Mouse (Mus musculus): ENCODE results near the gene Fgf4. TPM values are rescaled to one million over a fixed set of nuclear protein-coding genes. Genes with fewer than 3 reads are reported as not detected.

Fgf4 gene
- total and polyA plus RNA-seq, 2 experiments from 2014 or later, result not detected

DNA sequence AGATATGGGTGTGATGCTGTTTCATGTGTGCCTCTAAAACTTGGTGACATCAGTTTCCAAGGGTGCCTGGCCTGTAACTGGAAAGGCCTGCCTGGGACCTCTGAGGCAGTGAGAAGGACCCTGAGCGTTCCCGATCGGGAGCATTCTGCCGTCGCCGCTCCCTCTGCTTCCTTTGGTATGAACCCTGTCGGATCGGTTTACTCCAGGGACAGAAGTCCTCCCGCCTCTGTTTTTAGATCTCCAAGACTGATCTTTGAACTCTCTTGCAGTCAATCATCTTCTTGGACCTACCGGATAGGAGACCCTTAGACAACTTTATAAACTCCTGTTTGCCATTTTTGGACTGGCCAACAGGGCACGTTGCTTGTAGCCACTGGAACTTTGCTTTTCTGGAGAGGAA, 16.0 kb downstream of the Fgf4 start:
- H3K27ac ChIP-seq, result no peak overlapping the region
- no peak for DNase-seq (ENCODE audit: low spot score)
- H3K9ac ChIP-seq (replicated peaks; ENCODE audit: low read length), result no peak overlapping the region
- H3K27me3 ChIP-seq (ENCODE audit: insufficient read depth, low read length), result peaks cover 51% of the 10 kb centered on the region
- TF ChIP-seq CTCF (IDR thresholded peaks at IDR 0.05; ENCODE audit: low read depth), result no peak
- H3K4me1 ChIP-seq (ENCODE audit: insufficient read depth, low read length), result peaks cover 3% of the 10 kb centered on the region; the same call in 1 of the 2 replicates
- no peaks in the 10 kb centered on the region for H3K36me3 ChIP-seq (ENCODE audit: insufficient read depth, low read length)
- no peak for ATAC-seq
- 5% methylated on average over 11 of the region's 11 CpGs for WGBS
- H3K9me3 ChIP-seq (ENCODE audit: low read length), result no peaks in the 10 kb centered on the region
- no peak overlapping the region for H3K4me3 ChIP-seq (ENCODE audit: low read length)
- H3K4me2 ChIP-seq (ENCODE audit: low read depth, low read length), result no peak overlapping the region

DNA sequence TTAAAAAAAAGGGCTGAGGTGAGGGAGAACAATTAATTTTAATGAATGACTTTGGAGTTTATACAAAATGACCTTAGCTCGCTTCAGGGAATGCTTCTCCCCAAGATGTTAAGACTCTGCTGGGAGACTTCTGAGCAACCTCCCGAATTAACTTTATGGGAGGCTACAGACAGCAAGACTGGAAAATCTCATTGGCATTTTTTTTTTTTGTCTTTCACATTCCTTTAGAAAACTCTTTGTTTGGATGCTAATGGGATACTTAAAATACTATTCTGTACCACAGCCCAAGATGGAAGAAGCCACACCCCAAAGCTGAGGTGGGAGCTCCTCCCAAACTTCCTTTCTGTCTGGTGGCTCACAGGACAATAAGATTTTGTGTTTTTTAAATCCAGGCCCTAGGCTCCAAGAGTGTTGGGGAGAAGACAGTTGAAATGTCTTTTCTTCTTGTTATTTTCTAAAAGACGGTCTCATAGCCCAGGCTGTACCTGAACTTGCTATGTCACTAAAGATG, 17.0 kb downstream of the Fgf4 start:
- H3K27ac ChIP-seq, result no peak overlapping the region
- no peak for TF ChIP-seq CTCF (IDR thresholded peaks at IDR 0.05; ENCODE audit: low read depth)
- no peak for ATAC-seq
- H3K9me3 ChIP-seq (ENCODE audit: low read length), result no peaks in the 10 kb centered on the region
- 58% methylated on average over 3 of the region's 3 CpGs for WGBS
- DNase-seq (ENCODE audit: low spot score), result no peak
- no peak overlapping the region for H3K4me3 ChIP-seq (ENCODE audit: low read length)
- no peak overlapping the region for H3K9ac ChIP-seq (replicated peaks; ENCODE audit: low read length)
- no peak overlapping the region for H3K4me2 ChIP-seq (ENCODE audit: low read depth, low read length)
- peaks cover 3% of the 10 kb centered on the region; the same call in 1 of the 2 replicates for H3K4me1 ChIP-seq (ENCODE audit: insufficient read depth, low read length)
- peaks cover 51% of the 10 kb centered on the region for H3K27me3 ChIP-seq (ENCODE audit: insufficient read depth, low read length)
- no peaks in the 10 kb centered on the region for H3K36me3 ChIP-seq (ENCODE audit: insufficient read depth, low read length)

DNA sequence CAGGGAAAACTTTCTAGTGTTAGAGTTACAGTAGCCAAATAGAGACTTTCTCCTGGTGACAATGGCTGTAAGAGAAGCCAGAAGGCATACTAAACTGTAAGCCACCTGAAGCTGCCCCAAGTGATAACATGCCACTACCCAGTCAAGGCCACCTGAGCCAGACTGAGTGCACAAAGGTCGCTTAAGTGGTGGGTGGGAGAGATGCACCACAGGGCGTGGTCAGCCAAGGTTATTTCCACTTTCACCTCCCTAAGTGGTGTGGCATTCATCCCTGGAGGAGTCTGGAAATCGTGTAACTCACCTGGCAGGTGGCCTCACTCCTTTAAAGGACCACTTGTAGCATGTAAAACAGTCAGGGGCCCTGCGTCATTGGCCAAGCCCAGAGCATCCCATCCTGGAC, 20.0 kb downstream of the Fgf4 start:
- Histone ChIP-seq H3K9ac (replicated peaks; ENCODE audit: low read length) (no peak overlapping the region), H3K4me1 (ENCODE audit: insufficient read depth, low read length) (peaks cover 3% of the 10 kb centered on the region; the same call in 1 of the 2 replicates), H3K4me2 (ENCODE audit: low read depth, low read length) (no peak overlapping the region), H3K4me3 (ENCODE audit: low read length) (no peak overlapping the region), H3K27me3 (ENCODE audit: insufficient read depth, low read length) (peaks cover 24% of the 10 kb centered on the region; the same call in 1 of the 2 replicates), H3K36me3 (ENCODE audit: insufficient read depth, low read length) (no peaks in the 10 kb centered on the region), H3K9me3 (ENCODE audit: low read length) (no peaks in the 10 kb centered on the region), H3K27ac (no peak overlapping the region)
- WGBS, result 65% methylated on average over 4 of the region's 4 CpGs
- DNase-seq (ENCODE audit: low spot score) (no peak), ATAC-seq (no peak)
- TF ChIP-seq CTCF (IDR thresholded peaks at IDR 0.05; ENCODE audit: low read depth), result no peak

DNA sequence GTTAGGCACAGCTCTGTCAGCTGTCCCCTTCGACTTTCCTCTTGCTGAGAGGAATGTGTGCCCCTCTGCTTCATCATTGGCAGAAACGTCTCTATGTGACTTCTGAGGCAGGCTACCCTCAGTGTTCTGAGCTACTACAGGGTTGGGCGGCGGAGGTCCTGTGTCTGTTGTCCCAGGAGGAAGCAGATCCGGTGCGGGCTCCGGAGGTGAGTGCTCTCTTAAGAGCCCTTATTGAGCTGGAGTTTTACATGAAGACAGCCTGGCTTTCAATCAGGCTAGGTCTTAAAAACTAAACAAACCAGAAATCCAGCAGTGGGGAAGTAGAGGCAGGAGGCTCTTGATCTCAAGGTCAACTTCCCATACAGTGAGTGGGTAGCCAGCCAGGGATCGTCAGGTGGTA, 20.4 kb downstream of the Fgf4 start:
- 81% methylated on average over 8 of the region's 8 CpGs for WGBS
- DNase-seq (ENCODE audit: low spot score), result no peak
- H3K36me3 ChIP-seq (ENCODE audit: insufficient read depth, low read length), result no peaks in the 10 kb centered on the region
- no peak overlapping the region for H3K4me3 ChIP-seq (ENCODE audit: low read length)
- no peak for TF ChIP-seq CTCF (IDR thresholded peaks at IDR 0.05; ENCODE audit: low read depth)
- ATAC-seq, result no peak
- no peaks in the 10 kb centered on the region for H3K9me3 ChIP-seq (ENCODE audit: low read length)
- peaks cover 23% of the 10 kb centered on the region; the same call in 1 of the 2 replicates for H3K27me3 ChIP-seq (ENCODE audit: insufficient read depth, low read length)
- no peak overlapping the region for H3K27ac ChIP-seq
- H3K4me1 ChIP-seq (ENCODE audit: insufficient read depth, low read length), result 0 out of 2 replicates have a peak, but pooled peaks cover 1% of the 10 kb centered on the region
- no peak overlapping the region for H3K9ac ChIP-seq (replicated peaks; ENCODE audit: low read length)
- H3K4me2 ChIP-seq (ENCODE audit: low read depth, low read length), result no peak overlapping the region

DNA sequence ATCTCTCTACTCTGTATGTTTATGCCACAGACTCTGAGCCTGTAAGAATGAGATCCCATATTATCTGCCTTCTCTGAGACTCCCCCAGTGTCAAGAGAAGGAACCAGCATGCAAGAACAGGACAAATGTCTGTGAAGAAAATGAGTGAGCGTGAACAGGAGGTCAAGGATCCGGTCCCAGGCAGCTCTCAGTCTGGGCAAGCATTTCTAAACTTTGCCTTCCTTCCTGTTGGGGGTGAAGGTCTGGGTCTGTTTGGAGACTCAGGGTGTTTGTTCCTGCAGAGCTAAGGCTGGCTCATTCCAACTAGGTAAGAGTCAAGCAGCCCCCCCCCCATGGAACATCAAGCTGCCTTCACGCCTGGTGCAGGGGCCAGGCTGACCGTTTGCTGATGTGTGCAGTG, 25.3 kb downstream of the Fgf4 start:
- Histone ChIP-seq H3K27me3 (ENCODE audit: insufficient read depth, low read length) (0 out of 2 replicates have a peak, but pooled peaks cover 3% of the 10 kb centered on the region), H3K36me3 (ENCODE audit: insufficient read depth, low read length) (no peaks in the 10 kb centered on the region), H3K4me3 (ENCODE audit: low read length) (no peak overlapping the region), H3K9me3 (ENCODE audit: low read length) (no peaks in the 10 kb centered on the region), H3K27ac (no peak overlapping the region), H3K4me1 (ENCODE audit: insufficient read depth, low read length) (no peaks in the 10 kb centered on the region), H3K4me2 (ENCODE audit: low read depth, low read length) (no peak overlapping the region), H3K9ac (replicated peaks; ENCODE audit: low read length) (no peak overlapping the region)
- ATAC-seq (no peak), DNase-seq (ENCODE audit: low spot score) (no peak)
- no peak for TF ChIP-seq CTCF (IDR thresholded peaks at IDR 0.05; ENCODE audit: low read depth)
- 77% methylated on average over 4 of the region's 4 CpGs for WGBS

DNA sequence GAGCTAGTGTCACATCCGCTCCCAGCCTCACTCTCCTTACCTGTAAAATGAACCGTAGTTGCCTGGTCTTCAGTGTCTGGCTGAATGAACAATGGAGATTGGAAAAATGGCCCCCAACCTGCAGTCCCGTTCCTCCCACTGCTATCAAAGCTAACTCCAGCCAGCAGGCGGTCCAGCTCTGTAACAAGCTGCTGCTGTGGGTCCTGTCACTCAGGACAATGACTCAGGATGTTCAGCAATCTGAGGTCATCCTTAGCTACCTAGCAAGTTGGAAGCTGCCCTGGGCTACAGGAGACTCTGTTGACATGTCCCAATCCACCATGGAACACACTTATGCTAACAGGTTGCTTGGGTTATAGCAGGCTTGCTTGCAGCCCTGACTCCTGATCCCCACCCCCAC, 26.0 kb downstream of the Fgf4 start:
- DNase-seq (ENCODE audit: low spot score) (no peak), ATAC-seq (no peak)
- H3K4me1 ChIP-seq (ENCODE audit: insufficient read depth, low read length), result no peaks in the 10 kb centered on the region
- 0 out of 2 replicates have a peak, but pooled peaks cover 3% of the 10 kb centered on the region for H3K27me3 ChIP-seq (ENCODE audit: insufficient read depth, low read length)
- H3K9ac ChIP-seq (replicated peaks; ENCODE audit: low read length), result no peak overlapping the region
- no peaks in the 10 kb centered on the region for H3K36me3 ChIP-seq (ENCODE audit: insufficient read depth, low read length)
- whole genome bisulfite sequencing, result 63% methylated on average over 4 of the region's 4 CpGs
- H3K9me3 ChIP-seq (ENCODE audit: low read length), result no peaks in the 10 kb centered on the region
- H3K4me2 ChIP-seq (ENCODE audit: low read depth, low read length), result no peak overlapping the region
- no peak overlapping the region for H3K4me3 ChIP-seq (ENCODE audit: low read length)
- no peak overlapping the region for H3K27ac ChIP-seq
- no peak for TF ChIP-seq CTCF (IDR thresholded peaks at IDR 0.05; ENCODE audit: low read depth)

DNA sequence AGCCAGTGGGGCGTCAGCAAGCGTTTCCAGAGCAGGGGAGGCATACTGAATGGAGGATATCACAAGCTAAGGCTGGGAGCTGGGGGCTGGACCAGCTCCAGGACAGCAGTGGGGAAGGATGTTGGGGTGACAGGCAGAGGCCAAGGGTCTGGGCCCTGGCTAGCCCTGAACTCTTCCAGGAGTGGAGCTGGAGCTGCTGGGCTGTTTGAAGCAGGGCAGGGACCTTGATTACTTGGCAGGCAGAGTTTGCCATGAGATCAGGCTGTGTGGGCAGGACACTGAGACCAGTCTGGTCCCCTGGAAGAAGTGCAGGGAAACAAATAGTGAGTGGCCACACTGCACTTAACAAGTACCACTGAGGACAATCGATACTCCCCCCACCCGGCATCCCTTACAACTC, 27.1 kb downstream of the Fgf4 start:
- no peaks in the 10 kb centered on the region for H3K4me1 ChIP-seq (ENCODE audit: insufficient read depth, low read length)
- H3K27ac ChIP-seq, result no peak overlapping the region
- H3K36me3 ChIP-seq (ENCODE audit: insufficient read depth, low read length), result no peaks in the 10 kb centered on the region
- H3K4me2 ChIP-seq (ENCODE audit: low read depth, low read length), result no peak overlapping the region
- DNase-seq (ENCODE audit: low spot score) (no peak), ATAC-seq (no peak)
- H3K9ac ChIP-seq (replicated peaks; ENCODE audit: low read length), result no peak overlapping the region
- WGBS, result 65% methylated on average over 4 of the region's 4 CpGs
- TF ChIP-seq CTCF (IDR thresholded peaks at IDR 0.05; ENCODE audit: low read depth), result no peak
- no peak overlapping the region for H3K4me3 ChIP-seq (ENCODE audit: low read length)
- H3K9me3 ChIP-seq (ENCODE audit: low read length), result no peaks in the 10 kb centered on the region
- 0 out of 2 replicates have a peak, but pooled peaks cover 3% of the 10 kb centered on the region for H3K27me3 ChIP-seq (ENCODE audit: insufficient read depth, low read length)

All from hindbrain, postnatal 0 days (tissue).